Mouse (Mus musculus): ENCODE measurements at regions not wholly inside any gene's neighbourhood (a gene's known extent, or its start where the extent isn't known, plus 50 kb on each side); places are given as distances from the start of the nearest gene placed in this dataset.
A peak's percentile ranks its signal among the peaks of the same experiment; 100 is the strongest.

DNA sequence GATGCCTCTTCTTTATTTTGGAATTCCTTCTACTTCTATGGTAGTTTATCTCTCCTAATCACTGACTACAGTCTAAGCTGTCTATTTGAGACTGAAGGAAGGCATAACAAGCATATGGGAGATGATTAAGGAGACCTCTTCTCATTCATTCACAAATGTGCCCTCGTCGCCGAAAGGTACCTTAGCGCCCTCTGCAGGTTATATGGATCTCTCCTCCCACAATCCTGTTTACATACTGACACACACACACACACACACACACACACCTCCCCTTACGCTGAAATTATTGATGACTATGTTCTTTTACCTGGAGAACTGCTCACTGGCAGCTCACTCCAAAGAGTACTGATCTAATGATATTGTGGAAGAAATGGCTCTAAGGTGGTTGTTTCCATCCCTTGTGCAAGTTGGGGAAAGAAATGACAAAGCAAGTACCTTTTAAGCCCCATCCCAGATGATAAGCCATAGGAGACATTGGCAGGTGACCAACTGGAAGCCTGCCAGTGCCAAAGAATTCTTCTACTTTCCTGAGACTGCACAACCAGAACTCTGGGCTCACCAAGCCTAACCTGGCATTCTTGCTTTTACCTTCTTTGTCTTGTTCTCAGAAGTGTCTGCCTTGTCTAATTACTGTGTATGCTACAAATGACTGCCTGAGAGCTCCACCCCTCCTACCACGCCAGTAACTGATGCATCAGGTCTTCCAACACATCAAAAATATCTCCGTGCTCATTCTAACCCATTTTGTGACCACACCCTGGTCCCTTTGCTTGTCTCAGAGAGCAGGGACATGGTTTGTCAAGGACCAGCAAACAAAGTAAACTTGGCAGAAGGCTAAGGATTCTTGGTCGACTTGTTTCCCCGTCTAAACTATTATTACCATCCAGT is 227.8 kb upstream of the Adgrl2 start:
- DNase-seq = peak in 1 of 2 experiments; percentile 35

DNA sequence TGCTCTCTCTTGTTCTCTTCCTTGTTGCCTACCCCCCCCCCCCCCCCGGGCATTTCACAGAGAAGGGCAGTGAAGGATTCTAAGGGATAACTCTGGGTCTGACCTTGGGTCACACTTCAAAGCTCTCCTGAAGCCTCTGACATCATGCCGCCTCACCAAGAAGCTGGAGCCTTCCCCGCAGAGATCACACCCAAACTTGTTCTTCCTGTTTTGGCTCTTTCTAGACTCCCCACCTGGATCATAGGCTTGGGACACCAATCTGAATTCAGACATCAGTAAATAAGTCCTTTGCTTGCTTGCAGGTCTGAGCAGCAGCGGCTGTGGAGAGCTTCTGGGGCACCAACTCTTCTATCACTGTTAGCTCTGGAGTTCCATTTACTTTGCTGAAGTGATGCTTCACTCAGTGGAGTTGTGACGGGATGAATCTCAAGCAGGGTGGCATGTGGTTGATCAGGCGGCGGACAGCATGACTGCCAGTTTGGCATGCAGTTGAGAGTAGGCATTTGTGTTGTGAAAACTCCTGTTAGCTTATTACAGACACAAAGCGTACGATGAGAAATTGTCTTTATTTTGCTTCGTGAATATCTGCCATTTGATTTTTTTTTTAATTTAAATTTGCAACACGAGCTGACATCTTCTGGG is 226.5 kb upstream of the Adgrl2 start:
- DNase-seq = no peak

DNA sequence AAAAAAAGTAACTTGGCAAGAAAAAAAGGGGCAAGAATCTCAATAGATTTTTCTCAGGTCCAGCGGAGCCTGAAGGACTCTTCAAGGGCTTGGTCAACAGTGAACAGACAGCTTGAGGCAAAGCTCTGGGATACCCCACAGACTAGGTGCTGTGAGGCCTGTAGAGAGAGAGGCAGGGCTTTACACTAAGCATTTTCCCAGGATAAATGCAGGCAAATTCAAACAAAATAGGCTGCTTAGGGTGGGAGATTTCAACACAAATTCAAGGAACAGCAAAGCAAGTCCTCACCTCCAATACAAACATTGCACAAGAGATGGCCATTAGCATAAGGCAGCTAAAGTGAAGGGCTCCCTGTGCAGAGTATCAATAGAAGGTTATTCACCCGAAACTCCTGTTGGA is 225.3 kb upstream of the Adgrl2 start:
- DNase-seq = no peak

DNA sequence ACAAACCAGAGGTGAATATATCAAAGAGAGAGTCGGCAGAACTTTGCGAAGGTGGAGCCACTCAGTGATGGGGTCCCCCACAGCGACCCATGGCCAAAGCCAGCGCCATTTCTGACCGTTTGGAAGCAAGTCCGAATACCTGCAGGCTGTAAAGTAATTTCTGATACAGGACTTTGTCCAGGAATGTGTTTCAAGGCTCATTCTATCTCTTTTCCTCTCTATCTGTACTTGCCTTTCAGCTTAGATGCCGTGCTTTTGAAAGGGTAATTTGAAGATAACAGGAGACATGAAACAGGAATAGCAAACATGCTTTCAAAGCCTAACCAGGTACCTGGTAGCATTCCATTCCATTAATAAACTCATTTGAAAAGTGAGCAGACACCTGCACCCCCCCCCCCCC is 221.6 kb upstream of the Adgrl2 start:
- no peak for DNase-seq

DNA sequence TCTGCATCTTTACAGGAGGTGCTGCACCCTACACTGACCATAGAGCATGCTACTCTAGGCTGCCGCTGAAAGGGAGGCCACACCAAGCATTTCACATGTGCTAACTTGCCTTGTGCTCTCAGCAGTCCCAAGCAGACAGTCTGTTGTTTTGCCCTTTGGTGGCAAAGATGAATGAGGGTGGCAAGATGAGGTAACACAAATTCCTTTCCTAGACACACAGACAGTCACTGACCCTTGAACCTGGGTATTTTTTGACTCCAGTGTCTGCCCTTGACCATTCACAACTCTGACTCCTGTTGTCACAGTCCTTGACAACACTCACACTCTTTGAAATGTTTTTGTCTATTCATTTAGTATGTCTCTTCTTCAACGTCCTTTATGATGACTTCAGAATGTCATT is 218.9 kb upstream of the Adgrl2 start:
- no peak for DNase-seq

DNA sequence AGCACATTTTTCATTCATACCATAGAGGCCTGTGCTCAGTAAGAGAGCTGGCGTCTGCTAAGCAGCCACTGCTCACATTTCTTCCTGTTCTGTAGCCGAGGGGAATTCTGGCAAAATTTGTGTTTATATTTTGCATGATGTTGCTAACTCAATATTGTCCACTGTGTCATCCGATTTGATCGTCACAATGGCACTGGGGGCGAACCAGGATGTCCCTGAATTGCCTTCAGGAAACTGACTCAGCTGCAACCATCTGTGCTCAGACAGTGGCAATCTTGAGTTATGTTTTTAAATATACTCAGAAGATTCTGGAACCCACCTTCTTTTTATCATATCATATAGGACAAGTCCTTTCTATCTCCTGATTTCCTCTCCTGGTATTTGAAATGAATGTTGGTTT is 213.1 kb upstream of the Adgrl2 start:
- DNase-seq = peak in 1 of 2 experiments; percentile 23

DNA sequence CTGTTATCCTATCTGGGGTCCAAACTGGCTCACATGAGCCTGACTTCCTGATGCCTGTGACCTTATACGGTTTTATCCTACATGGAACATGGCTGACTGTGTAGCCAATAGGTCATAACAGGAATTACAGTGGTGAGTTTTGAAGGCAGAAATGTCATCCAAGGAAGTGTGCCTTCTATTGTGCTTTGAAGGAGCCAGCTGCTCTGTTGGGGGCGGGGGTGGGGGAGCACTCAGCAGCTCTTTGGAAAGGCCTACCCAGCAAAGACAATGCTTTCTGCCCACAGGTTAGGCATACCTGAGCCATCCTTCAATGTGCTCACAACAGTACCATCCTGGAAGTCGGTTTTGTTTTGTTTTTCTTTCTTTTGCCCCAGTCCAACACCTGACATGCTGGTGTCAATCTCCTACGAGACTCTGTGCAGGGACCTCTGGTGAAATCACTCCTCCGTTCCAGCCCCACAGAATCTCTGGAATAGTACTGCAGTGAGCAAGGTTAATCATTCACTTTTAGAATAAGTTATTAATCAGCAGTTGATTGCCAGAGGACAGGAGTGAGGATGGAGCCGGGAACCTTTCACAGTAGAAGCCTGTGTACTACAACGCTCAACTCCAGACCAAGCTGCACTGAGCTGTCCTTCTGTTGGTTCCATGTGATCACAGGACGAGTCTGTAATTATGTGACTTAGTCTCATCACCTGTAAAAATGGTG is 206.3 kb upstream of the Adgrl2 start:
- peak; percentile 13 to 50 for DNase-seq

DNA sequence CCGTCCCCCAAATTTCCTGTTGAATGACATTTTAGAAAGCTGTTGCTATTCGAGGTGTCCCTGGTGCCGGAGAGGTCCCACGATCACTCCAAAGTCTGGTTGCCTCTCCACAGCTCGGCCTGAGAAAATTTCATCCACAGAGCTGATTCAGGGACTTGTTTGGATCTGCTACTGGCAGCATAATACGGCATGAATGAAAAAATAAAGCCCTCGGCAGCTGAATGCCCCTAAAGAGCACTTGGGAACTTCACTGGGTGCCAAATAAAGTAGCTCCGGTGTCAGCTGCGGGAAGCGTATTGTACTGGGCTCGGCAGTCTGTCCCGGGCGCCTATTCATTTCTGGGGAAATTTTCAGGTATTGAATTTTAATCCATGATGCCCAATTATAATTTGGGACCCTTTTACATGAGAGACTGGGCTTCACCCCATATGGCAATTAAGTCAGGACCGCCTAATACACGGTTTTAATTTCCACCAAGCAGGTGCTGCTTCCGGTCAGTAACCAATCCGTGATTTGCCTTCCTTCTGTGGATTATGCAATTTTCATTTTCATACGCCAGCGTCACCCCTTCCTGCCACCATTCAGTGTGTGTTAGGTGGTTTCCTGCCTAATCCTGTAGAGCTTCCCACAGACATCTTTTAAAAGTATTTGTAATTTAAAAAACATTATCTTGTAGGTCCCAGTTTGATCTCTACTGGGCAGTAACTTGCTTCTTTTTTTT is 200.7 kb upstream of the Adgrl2 start:
- DNase-seq = no peak

DNA sequence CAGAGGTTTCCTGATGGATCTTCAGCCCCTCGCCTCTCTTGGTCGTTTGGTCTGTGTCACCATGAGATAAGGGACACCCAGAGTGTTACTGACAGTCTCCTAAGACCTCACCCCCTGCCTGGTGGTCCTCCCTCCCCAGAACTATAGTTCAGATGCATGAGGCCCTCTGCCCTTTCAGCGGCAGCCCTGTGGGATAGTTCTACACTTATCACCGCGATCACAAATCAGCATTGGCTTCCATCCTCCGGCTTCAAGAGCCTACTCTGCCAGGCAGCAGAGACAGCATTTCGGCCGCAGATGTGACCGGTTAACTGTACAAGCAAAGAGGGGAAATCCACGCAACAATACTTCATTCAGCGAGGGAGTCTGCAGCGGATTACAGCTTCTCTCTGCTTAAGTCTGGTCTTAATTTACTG is 193.8 kb upstream of the Adgrl2 start:
- DNase-seq = peak; percentile 14 to 15

DNA sequence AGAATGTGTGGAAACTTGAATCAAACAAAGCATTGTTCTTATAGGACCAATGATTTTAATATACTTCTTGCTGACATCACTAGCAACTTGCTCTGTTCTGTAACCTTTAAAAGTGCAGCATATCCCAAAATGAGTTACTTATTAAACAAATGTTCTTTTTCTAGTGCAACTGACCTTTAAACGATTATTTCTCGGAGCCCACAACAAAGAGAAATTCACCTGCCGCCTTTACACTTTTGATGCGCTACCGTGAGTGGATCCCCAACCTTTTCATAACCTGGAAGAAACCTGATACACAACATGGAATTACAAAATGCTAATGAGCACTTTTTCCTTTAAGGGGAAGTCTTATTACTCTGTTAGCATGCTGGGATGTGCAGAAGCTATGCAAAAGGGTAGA is 191.7 kb upstream of the Adgrl2 start:
- no peak for DNase-seq

DNA sequence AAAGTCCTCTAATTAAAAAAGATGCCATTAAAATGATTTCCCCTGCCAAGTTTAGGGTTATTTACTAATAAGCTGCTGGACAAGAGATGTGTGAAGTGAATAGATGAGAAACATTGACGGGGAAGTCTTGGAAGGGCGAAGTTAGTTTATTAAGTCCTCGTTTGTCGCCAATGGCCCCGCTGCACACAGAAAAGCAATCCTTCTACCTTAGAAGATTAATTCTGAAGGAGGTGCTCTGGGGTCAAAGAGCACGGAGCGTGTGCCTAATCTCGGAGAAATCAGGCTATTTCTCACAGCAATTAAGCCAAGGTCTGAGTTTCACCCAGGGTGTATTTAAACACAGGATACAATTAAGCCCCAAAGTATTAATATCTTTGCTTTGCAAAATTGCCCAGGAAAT is 189.8 kb upstream of the Adgrl2 start:
- DNase-seq = peak; percentile 26 to 39

DNA sequence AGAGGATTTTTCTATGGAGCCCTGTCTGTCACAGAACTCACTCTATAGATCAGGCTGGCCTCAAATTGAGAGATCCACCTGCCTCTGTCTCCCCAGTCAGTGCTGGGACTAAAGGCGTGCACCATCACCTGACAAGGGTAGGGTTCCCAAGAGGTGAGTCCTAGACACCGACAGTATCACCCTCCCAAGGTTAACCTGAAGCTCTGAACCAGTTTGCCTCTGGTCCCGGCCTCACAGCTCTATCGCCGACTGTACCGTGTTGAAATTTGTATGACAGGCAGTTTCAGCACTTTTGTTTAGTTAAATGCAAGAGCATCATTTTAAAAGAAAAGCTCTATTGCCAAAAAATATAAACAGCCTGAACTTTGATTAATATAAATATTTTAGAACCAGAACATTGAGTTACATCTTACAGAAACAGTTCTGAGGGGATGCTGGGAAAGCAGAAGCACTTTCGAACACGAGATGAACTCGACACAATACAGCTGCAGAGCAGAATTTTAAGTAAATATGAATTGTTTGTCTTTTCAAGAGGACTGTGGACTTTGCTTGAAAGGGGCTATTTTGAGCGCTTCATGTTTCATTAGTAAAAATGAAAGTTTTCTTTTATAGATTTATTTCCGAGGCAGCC is 189.2 kb upstream of the Adgrl2 start:
- no peak for DNase-seq

DNA sequence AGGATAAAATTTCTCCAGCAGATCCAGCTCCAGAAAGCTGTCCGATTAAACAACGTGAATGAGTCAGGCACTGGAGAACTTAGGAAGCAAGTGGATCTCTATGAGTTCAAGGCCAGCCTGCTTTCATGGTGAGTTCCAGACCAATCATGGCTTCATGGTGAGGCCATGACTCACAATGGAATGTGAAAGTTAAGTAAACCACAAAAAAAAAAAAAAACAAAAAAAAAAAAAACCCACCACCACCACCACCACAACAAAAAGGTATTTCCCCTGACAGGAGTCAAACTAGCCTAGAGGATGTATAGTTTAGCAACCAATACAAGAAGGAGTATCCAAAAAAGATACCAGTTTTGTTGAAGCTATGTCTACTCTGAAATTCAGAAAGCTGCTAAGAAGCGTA is 188.5 kb upstream of the Adgrl2 start:
- no peak for DNase-seq

DNA sequence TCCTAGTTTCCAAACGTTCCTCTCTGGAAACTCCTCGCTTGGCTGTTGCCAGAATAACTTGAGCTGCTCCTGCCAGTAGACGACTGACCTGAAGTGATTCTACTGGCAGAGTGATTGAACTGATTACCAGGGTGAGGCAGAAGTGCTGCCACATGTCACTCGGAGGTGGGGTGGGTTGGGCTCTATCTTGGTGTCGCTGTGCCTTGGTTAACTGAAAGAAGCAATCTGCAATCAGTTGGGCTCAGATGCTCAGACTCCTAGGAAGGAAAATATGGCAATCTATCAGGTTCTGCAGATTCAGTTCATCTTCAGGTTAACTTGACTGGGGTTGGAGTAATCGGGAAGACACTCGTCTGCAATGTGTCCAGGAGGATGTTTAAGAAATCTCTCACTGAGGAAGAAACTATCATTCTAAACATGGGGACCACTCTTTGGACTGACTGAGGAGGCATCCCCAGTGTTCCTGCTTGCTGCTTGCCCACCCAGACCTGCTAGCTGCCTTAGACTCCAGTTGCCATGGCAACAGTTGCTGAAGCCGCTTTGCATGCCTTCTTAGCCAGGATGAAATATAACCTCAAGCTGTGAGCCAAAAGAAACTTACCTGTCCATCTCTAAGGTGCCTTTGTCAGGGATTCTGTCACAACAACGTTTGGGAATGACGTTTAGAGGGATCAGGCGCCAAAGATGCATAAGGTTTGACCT is 184.5 kb upstream of the Adgrl2 start:
- peak in 1 of 2 experiments; percentile 10 for DNase-seq

DNA sequence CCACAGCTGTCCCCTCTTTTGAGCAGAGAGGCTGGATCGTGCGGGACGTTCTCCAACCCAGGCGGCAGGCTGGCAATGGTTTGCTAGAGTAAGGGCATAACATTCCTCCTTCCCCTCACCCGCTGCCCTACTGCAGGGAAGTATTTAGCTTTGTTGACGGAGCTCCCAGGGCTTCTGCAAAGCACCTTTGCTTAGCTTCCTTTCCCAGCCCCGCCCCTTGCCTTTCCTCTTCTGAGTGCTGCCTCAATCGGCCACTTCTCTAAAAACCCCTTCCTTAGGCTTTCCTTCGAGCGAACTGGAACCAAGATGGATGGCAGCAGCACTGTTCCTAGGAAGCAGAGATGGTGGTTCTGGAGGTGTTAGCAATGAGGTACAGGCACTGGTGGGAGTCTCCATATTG is 183.2 kb upstream of the Adgrl2 start:
- DNase-seq = peak; percentile 31 to 39

DNA sequence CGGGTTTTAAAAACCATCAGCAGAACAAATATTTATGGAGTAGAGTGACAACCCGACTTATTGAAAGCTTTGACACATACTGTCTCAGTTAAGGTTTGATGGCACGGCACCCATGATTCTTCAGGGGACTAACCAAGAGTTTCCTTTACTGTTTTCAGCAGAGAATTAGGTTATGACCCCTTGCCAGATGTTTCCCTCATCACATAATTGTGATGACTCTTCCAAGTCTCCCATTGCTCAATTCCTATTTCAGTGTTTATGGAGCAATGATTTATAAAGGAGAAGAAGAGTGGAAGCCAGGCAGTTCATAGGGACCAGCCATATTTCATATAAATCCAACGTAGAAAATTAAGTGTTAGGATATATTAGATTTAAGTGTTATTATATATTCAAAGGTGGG is 181.4 kb upstream of the Adgrl2 start:
- no peak for DNase-seq

DNA sequence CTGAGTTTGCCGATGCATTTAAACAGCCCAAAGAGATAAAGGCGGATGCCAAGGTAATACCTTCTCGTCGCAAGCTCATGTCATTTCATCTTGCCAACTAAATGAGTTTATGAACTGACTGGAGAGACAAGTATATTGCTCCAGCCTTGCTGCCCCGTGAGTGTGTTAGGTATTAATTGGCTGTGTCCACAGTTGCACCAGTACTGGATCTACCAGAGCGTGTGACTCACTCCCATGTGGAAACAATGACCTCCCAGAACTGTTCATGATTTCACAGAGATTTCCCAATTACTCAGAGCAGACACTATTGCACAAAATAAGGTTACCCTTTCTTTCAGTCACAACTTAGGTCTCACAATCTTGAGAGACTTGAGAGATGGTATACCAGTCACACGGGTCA is 179.8 kb upstream of the Adgrl2 start:
- no peak for DNase-seq

DNA sequence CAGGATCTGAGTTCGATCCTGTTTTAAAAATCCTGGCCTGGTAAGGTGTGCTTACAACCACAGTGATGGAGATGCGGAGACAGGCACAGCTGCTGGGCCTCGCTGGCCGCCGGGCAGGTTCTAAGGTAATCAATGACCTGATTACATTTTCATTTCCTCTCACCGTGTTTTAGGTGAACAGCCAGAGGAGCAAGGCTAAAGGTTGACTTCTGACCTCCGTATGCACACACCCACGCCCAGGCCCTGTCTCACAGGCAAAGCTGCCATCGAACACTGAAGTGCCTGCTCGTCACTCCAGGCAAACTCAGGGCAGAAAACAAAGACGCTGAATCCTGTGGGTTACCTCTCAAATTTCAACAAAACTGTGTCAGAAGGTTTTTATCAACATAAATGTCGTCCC is 179.1 kb upstream of the Adgrl2 start:
- no peak for DNase-seq

DNA sequence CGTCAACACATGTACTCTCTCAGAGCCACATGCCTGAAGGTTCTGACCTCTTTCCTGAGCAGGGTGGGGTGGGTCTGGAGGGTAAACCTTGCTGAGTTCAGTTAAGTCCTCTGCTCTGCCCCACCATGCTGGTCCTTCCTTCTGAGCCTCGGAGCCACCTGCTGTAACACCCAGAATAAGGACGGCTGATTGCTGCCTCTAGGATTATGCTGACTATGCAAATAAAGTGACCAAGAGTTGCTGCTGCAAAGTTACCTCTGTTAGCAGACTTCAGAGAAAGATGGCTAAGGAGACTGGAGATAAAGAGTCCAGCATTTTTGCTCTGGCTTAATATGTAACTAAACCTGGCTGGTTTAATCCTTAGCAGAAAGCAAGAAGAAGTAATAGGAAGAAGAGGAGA is 177.6 kb upstream of the Adgrl2 start:
- DNase-seq = no peak

DNA sequence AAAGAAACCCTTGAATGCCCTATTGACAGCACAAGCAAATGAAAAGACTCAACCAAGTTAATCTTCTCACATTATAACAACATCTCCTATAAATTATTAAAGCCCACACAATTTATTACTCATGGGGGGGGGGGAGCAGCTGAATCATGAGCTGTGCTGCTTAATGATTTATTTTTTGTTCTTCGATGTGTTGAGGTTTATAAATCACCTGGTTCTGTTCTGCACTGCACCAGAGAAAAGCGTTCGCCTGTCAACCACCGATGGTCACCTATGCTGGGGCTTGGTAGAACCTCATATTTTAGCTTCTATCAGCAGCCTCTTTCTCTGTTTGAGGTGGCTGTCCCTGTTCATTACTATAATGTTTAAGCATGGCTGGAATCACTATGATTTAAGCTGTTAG is 174.4 kb upstream of the Adgrl2 start:
- DNase-seq = peak; percentile 9 to 19

DNA sequence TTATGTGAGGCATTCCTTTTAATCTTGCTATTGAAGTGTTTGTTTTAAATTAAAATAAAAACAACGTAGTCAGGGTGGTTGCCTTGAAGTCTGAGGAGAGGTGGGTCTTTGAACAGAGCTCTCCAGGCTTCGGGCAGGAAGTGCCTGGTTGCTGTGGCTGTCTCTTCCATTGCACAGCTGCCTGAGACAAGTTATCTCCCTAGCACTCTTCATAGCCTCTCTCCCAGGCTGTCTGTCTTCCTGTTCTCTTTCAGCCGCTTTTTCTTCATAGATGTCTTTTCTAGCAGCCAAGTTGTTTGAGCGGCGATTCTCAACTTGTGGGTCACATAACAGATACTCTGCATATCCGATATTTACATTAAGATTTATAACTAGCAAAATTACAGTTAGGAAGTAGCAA is 173.2 kb upstream of the Adgrl2 start:
- no peak for DNase-seq

DNA sequence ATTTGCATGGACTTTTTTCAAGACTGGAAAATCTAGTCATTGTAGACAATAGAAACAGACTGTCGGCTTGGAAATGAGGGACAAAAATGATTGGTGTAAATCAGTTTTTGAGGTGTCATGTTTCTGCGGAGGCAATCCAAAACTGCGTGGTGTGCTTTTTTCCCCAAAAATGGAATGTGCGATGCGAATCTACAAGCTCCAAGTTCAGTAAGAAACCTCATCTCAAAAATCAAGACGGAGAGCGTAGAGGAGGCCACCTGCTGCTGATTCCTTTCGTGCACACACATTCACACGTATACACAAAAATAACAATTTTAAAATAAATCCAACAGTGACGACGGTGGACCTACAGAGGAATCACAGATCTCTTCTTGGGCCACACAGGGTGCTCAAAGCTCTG is 170.5 kb upstream of the Adgrl2 start:
- DNase-seq = no peak

Data from kidney, postnatal 4 days (tissue).